Mouse (Mus musculus): ENCODE measurements around the gene Sidt1. TPM values are rescaled to one million over a fixed set of nuclear protein-coding genes. Genes with fewer than 3 reads are reported as not detected.

The Sidt1 gene
- polyA plus RNA-seq (2015; fragmentation: Nextera tagmentation; extraction: Ambion mirVana), result 12.3 and 14.3 TPM in 2 replicates

GRCm38 (mm10) chr16:44332861-44333284 lies at the start of gene Sidt1:
Gene Sidt1 (minus strand): TSS chr16:44333196.
- Histone ChIP-seq H3K4me3 (peak within 1 kb of the TSS; percentile 64), H3K9ac (peak within 1 kb of the TSS; percentile 67), H3K27ac (peak within 1 kb of the TSS; percentile 39; the same call in 1 of the 2 replicates), H3K36me3 (replicated peaks) (no peaks in the 10 kb centered on the region), H3K4me1 (peaks cover 21% of the 10 kb centered on the region), H3K9me3 (no peaks in the 10 kb centered on the region), H3K27me3 (replicated peaks) (peaks cover 8% of the 10 kb centered on the region), H3K4me2 (peak within 1 kb of the TSS; percentile 94)
- ATAC-seq (replicated peaks), result peak; percentile 27; the same call in 1 of the 2 replicates
- WGBS, result 7% methylated on average over 15 of the region's 15 CpGs

DNA sequence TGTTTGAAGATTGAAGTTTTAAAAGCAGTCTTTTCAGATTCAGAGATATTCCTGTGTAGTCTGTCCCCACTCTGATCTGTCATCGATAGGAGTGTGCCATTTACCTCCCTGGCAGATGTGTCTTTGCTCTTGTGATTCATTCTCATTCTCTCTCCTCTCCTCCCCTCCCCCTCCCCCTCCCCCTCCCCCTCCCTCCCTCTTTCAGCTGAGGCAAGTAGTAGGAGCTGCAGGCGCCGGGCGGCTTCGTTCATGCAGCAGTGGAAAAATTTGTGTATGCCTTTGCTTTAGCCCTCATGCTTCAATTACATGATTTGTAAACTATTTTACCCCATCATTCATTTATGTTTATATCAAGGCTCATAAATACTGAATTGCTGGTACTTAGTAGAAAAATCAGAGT lies 48.6 kb upstream of the Sidt1 start:
- Histone ChIP-seq H3K9ac (no peak overlapping the region), H3K27me3 (replicated peaks) (no peaks in the 10 kb centered on the region), H3K4me3 (no peak overlapping the region), H3K9me3 (no peaks in the 10 kb centered on the region), H3K4me1 (no peaks in the 10 kb centered on the region), H3K27ac (no peak overlapping the region), H3K4me2 (no peak overlapping the region), H3K36me3 (replicated peaks) (no peaks in the 10 kb centered on the region)
- ATAC-seq (replicated peaks), result no peak
- 8% methylated on average over 5 of the region's 5 CpGs for WGBS

GRCm38 (mm10) chr16:44380006-44380405 lies 47.0 kb upstream of the Sidt1 start:
- H3K9me3 ChIP-seq, result no peaks in the 10 kb centered on the region
- no peaks in the 10 kb centered on the region for H3K36me3 ChIP-seq (replicated peaks)
- no peak for ATAC-seq (replicated peaks)
- no peaks in the 10 kb centered on the region for H3K4me1 ChIP-seq
- no peak overlapping the region for H3K9ac ChIP-seq
- no peaks in the 10 kb centered on the region for H3K27me3 ChIP-seq (replicated peaks)
- H3K4me3 ChIP-seq, result no peak overlapping the region
- 62% methylated on average over 4 of the region's 4 CpGs for WGBS
- no peak overlapping the region for H3K4me2 ChIP-seq
- no peak overlapping the region for H3K27ac ChIP-seq

DNA sequence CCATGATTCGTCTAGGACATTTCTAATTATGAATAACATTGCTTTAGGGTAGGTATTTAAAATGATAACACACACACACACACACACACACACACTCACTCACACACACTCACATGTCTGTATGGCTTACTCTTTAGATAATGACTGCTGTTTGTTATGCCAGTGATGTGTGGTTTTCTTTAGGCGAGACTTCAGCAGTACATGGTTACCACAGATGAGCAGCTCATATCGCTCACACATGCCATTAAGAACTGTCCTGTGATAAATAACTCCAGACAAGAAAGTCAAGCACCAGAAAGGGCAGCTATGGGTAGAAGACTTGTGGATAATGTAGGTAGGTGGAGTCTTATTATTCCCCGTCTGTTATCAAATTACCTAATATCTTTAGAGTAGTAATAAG lies 42.5 kb upstream of the Sidt1 start:
- Histone ChIP-seq H3K9ac (no peak overlapping the region), H3K4me3 (no peak overlapping the region), H3K27ac (no peak overlapping the region), H3K4me2 (no peak overlapping the region), H3K4me1 (no peaks in the 10 kb centered on the region), H3K9me3 (no peaks in the 10 kb centered on the region), H3K36me3 (replicated peaks) (0 out of 2 replicates have a peak, but pooled peaks cover 4% of the 10 kb centered on the region), H3K27me3 (replicated peaks) (no peaks in the 10 kb centered on the region)
- ATAC-seq (replicated peaks), result no peak
- 93% methylated on average over 4 of the region's 4 CpGs for WGBS

GRCm38 (mm10) chr16:44365522-44365921 lies 32.5 kb upstream of the Sidt1 start:
- no peaks in the 10 kb centered on the region for H3K27me3 ChIP-seq (replicated peaks)
- H3K36me3 ChIP-seq (replicated peaks), result peaks cover 8% of the 10 kb centered on the region; the same call in 1 of the 2 replicates
- H3K4me2 ChIP-seq, result no peak overlapping the region
- WGBS, result 95% methylated on average over 7 of the region's 7 CpGs
- H3K4me3 ChIP-seq, result no peak overlapping the region
- H3K9ac ChIP-seq, result no peak overlapping the region
- H3K27ac ChIP-seq, result no peak overlapping the region
- H3K4me1 ChIP-seq, result no peaks in the 10 kb centered on the region
- no peaks in the 10 kb centered on the region for H3K9me3 ChIP-seq
- ATAC-seq (replicated peaks), result no peak

GRCm38 (mm10) chr16:44361921-44362890 lies 29.2 kb upstream of the Sidt1 start:
- H3K9ac ChIP-seq, result no peak overlapping the region
- ATAC-seq (replicated peaks), result peak; percentile 37; the same call in 1 of the 2 replicates
- WGBS, result 89% methylated on average over 10 of the region's 10 CpGs
- H3K36me3 ChIP-seq (replicated peaks), result 0 out of 2 replicates have a peak, but pooled peaks cover 5% of the 10 kb centered on the region
- H3K9me3 ChIP-seq, result no peaks in the 10 kb centered on the region
- H3K27ac ChIP-seq, result no peak overlapping the region
- H3K4me2 ChIP-seq, result no peak overlapping the region
- no peaks in the 10 kb centered on the region for H3K4me1 ChIP-seq
- no peaks in the 10 kb centered on the region for H3K27me3 ChIP-seq (replicated peaks)
- no peak overlapping the region for H3K4me3 ChIP-seq

GRCm38 (mm10) chr16:44357571-44358268 lies 24.7 kb upstream of the Sidt1 start:
- no peak overlapping the region for H3K4me2 ChIP-seq
- no peak overlapping the region for H3K4me3 ChIP-seq
- H3K36me3 ChIP-seq (replicated peaks), result no peaks in the 10 kb centered on the region
- no peaks in the 10 kb centered on the region for H3K4me1 ChIP-seq
- ATAC-seq (replicated peaks), result no peak
- H3K27me3 ChIP-seq (replicated peaks), result no peaks in the 10 kb centered on the region
- 82% methylated on average over 4 of the region's 4 CpGs for WGBS
- H3K9me3 ChIP-seq, result no peaks in the 10 kb centered on the region
- H3K27ac ChIP-seq, result no peak overlapping the region
- H3K9ac ChIP-seq, result no peak overlapping the region

GRCm38 (mm10) chr16:44356291-44356690 lies 23.3 kb upstream of the Sidt1 start:
- ATAC-seq (replicated peaks), result no peak
- no peak overlapping the region for H3K9ac ChIP-seq
- H3K4me2 ChIP-seq, result no peak overlapping the region
- H3K4me3 ChIP-seq, result no peak overlapping the region
- no peaks in the 10 kb centered on the region for H3K4me1 ChIP-seq
- no peaks in the 10 kb centered on the region for H3K36me3 ChIP-seq (replicated peaks)
- H3K9me3 ChIP-seq, result no peaks in the 10 kb centered on the region
- 82% methylated on average over 7 of the region's 7 CpGs for WGBS
- H3K27ac ChIP-seq, result no peak overlapping the region
- H3K27me3 ChIP-seq (replicated peaks), result no peaks in the 10 kb centered on the region

DNA sequence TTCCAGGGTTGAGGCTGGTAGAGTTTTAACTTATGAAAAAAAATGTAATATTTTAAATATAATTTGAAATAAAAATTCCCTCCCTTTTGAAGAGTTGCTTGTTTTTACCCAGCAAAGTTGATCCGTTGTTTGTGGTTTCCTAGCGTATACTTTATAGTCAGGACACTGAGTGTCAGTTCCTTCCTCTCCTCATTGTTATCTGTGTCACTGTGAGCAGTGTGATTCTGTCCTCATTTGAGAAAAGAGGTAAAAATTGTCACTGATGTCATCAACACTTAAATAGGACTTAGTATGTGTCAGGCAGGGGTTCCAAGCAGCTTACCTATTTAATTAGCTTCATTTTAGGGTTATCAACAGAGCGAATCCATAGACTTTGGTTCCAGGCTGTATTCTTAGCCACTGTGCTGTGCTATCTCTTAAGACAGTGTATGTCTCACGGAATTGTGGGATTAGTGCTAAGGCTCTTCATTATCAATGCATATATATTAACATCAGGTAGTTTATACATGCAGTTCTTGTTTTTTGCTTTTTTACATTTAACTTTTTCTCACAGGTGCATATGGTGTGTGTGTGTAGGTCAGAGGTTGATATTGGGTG lies 16.9 kb upstream of the Sidt1 start:
- Histone ChIP-seq H3K4me2 (no peak overlapping the region), H3K27ac (no peak overlapping the region), H3K9me3 (no peaks in the 10 kb centered on the region), H3K27me3 (replicated peaks) (no peaks in the 10 kb centered on the region), H3K4me1 (peaks cover 11% of the 10 kb centered on the region), H3K4me3 (no peak overlapping the region), H3K36me3 (replicated peaks) (no peaks in the 10 kb centered on the region), H3K9ac (no peak overlapping the region)
- ATAC-seq (replicated peaks), result no peak
- 91% methylated on average over 4 of the region's 4 CpGs for WGBS

DNA sequence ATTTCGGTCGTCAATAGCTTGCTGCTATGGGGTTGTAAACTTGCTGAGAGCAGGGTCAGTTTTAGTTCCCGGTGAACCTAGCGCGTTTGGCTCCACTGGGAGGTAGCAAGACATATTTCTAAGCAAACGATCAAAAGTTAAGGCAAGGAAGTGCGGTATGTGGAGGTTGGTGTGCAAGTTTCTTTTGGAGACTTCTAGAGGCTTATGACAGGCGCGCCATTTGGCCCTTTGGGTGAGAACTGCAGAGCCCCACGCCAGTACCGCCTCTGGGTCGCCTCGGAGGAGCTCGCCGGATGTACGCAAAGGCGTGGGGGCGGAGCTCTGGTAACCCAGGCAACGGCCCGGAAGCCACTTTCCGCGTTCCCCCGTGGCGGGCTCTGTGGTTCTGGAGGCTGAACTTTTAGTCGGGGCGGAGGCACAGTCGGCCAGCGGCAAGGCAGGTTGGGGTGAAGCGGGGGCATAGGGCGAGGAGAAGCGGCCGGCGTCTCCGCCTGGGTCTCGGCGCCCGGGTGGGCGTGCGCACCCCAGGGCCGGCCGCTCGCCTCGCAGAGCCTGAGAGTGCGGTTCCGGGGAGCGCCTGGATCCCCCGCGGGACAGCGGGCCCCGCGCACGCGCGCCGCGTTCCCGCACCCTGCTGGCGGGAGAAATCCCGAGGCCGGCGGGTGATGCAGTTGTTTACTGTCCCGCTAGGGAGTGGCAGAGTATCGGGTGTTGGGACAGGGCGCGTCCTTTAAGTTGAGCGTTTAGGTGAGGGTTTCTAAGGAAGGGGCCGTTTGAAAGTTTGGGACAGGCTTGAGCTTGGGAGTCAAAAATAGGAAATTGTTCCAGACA lies 14.3 kb upstream of the Sidt1 start, which contains the start of gene Spice1:
Gene Spice1, plus strand, starts transcription at position 51 of the 831 bp plus-strand sequence.
- ATAC-seq (replicated peaks), result peak; percentile 100
- peak within 1 kb of the TSS; percentile 73 for H3K4me2 ChIP-seq
- under 1% methylated on average over 67 of the region's 67 CpGs for WGBS
- peak within 1 kb of the TSS; percentile 61 for H3K4me3 ChIP-seq
- no peaks in the 10 kb centered on the region for H3K36me3 ChIP-seq (replicated peaks)
- peak within 1 kb of the TSS; percentile 41 for H3K9ac ChIP-seq
- H3K27me3 ChIP-seq (replicated peaks), result no peaks in the 10 kb centered on the region
- H3K27ac ChIP-seq, result peak within 1 kb of the TSS; percentile 77
- H3K4me1 ChIP-seq, result peaks cover 11% of the 10 kb centered on the region
- H3K9me3 ChIP-seq, result no peaks in the 10 kb centered on the region

DNA sequence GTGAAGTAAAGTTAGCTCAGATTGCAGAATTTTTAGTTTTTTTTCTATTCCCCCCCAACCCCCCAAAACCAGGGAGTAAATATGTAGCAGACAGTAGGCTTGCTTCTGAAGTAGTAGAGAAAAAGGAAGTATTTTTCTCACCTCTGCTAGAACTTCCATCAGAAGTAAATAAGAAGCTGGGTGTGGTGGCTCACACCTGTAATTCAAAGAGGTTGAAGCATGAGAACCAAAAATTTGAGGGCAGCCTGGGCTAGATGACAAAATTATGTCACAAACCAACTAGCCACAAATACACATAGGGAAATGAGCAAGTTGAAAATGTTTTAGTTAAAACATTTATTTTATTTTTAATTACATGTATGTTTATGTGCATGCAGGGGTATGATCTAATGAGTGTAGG lies 4.5 kb upstream of the Sidt1 start:
- Histone ChIP-seq H3K27me3 (replicated peaks) (peaks cover 8% of the 10 kb centered on the region), H3K9me3 (no peaks in the 10 kb centered on the region), H3K36me3 (replicated peaks) (no peaks in the 10 kb centered on the region), H3K4me3 (no peak overlapping the region), H3K4me2 (no peak overlapping the region), H3K4me1 (peaks cover 6% of the 10 kb centered on the region), H3K27ac (no peak overlapping the region), H3K9ac (no peak overlapping the region)
- ATAC-seq (replicated peaks), result no peak
